Mouse (Mus musculus) cerebellum, adult 2 months (tissue): ENCODE measurements around the gene Skor1. TPM values are rescaled to one million over a fixed set of nuclear protein-coding genes. Genes with fewer than 3 reads are reported as not detected.

Experiments
- DNase-seq, 2 experiments: peaks; one replicate each; pipeline ENCODE4 v3.0.0; 2021
- H3K27ac ChIP-seq: fragments of 200-500 bp; 2 replicates; pipeline ENCODE4 v1.5.1; 2012; ENCODE audit warnings: low read length, control low read depth, inconsistent platforms; ENCODE audit not compliant: insufficient read depth
- H3K27me3 ChIP-seq: fragments of 200-500 bp; 2 replicates; pipeline ENCODE4 v1.6.1; 2012; ENCODE audit warnings: inconsistent platforms, mild to moderate bottlenecking, low read length, moderate library complexity; ENCODE audit not compliant: control insufficient read depth, insufficient read depth
- H3K4me1 ChIP-seq: fragments of 200-500 bp; 2 replicates; pipeline ENCODE4 v1.6.1; 2011; ENCODE audit warnings: low read length; ENCODE audit not compliant: control insufficient read depth, insufficient read depth
- H3K4me3 ChIP-seq: fragments of 200-500 bp; replicated peaks from 2 replicates; pipeline ENCODE3; 2011; ENCODE audit warnings: mild to moderate bottlenecking, low read depth, low read length, control low read depth; ENCODE audit not compliant: insufficient read depth
- CTCF ChIP-seq: fragments of 200-500 bp; IDR thresholded peaks from 2 replicates; pipeline ENCODE4 v1.5.1; 2011; ENCODE audit warnings: low read depth, mild to moderate bottlenecking, control low read depth, low read length, moderate library complexity, borderline replicate concordance; ENCODE audit not compliant: insufficient read depth
- POLR2A ChIP-seq: fragments of 200-500 bp; IDR thresholded peaks from 2 replicates; pipeline ENCODE4 v1.6.1; 2011; ENCODE audit warnings: low read length, control low read depth, borderline replicate concordance; ENCODE audit not compliant: insufficient read depth
- WGBS: fragments of 180-500 bp; shearing (Covaris S2); methylation state at CpG from one replicate; pipeline ENCODE4 v1.1.7; 2018; 5-methylcytosine and 5-hydroxymethylcytosine counted together
- polyA plus RNA-seq: library from polyadenylated mRNA; depleted of rRNA; stranded (reverse); fragments of >200 nt; gene quantifications from 2 replicates; pipeline ENCODE4 v1.2.3, GENCODE M21; 2012

The Skor1 gene
- polyA plus RNA-seq, 1 experiment = 7.1 TPM

- peak; percentile 23 to 33 for DNase-seq
- Histone ChIP-seq H3K27ac (no peak overlapping the region), H3K4me3 (peak overlapping the region; percentile 61), H3K27me3 (peaks cover 26% of the 10 kb centered on the region; the same call in 1 of the 2 replicates), H3K4me1 (peaks cover 6% of the 10 kb centered on the region)
- TF ChIP-seq POLR2A = no peak
- TF ChIP-seq CTCF = no peak
- 3% methylated on average over 11 of the region's 11 CpGs for WGBS
Observed at GRCm38 (mm10) chr9:63135356-63135755, 13.4 kb downstream of the Skor1 start.

GRCm38 (mm10) chr9:63133659-63134058, 15.1 kb downstream of the Skor1 start:
- no peak overlapping the region for H3K27ac ChIP-seq
- WGBS = 6% methylated on average over 6 of the region's 6 CpGs
- H3K4me1 ChIP-seq = peaks cover 4% of the 10 kb centered on the region
- DNase-seq = no peak
- no peak for TF ChIP-seq CTCF
- TF ChIP-seq POLR2A = no peak
- H3K4me3 ChIP-seq = peak overlapping the region; percentile 85
- H3K27me3 ChIP-seq = peaks cover 13% of the 10 kb centered on the region; the same call in 1 of the 2 replicates

- DNase-seq = peak; percentile 96 to 97
- peaks cover 3% of the 10 kb centered on the region; the same call in 1 of the 2 replicates for H3K4me1 ChIP-seq
- H3K4me3 ChIP-seq = peak overlapping the region; percentile 85
- H3K27ac ChIP-seq = peak overlapping the region; percentile 82
- peak; percentile 96 for TF ChIP-seq POLR2A
- no peak for TF ChIP-seq CTCF
- WGBS = under 1% methylated on average over 48 of the region's 48 CpGs
- peaks cover 8% of the 10 kb centered on the region; the same call in 1 of the 2 replicates for H3K27me3 ChIP-seq
Observed at GRCm38 (mm10) chr9:63132673-63133601, 15.8 kb downstream of the Skor1 start.

GRCm38 (mm10) chr9:63131957-63132602, 16.7 kb downstream of the Skor1 start:
- TF ChIP-seq CTCF (no peak), POLR2A (peak; percentile 30; the same call in 1 of the 2 replicates)
- DNase-seq = peak; percentile 66 to 79
- Histone ChIP-seq H3K27ac (peak overlapping the region; percentile 82), H3K4me1 (peaks cover 3% of the 10 kb centered on the region; the same call in 1 of the 2 replicates), H3K27me3 (peaks cover 4% of the 10 kb centered on the region; the same call in 1 of the 2 replicates), H3K4me3 (peak overlapping the region; percentile 70)
- WGBS = 2% methylated on average over 28 of the region's 28 CpGs

GRCm38 (mm10) chr9:63129641-63130041, 19.1 kb downstream of the Skor1 start:
- WGBS = 59% methylated on average over 8 of the region's 8 CpGs

GRCm38 (mm10) chr9:63124512-63124911, 24.2 kb downstream of the Skor1 start:
- Histone ChIP-seq H3K27me3 (no peaks in the 10 kb centered on the region), H3K27ac (no peak overlapping the region), H3K4me1 (no peaks in the 10 kb centered on the region), H3K4me3 (no peak overlapping the region)
- DNase-seq = no peak
- no peak for TF ChIP-seq POLR2A
- TF ChIP-seq CTCF = no peak
- 59% methylated on average over 9 of the region's 9 CpGs for WGBS

More at GRCm38 (mm10) chr9:63129641-63130041, 19.1 kb downstream of the Skor1 start:
- peak in 1 of 2 experiments; percentile 6 for DNase-seq
- Histone ChIP-seq H3K4me1 (no peaks in the 10 kb centered on the region; the same call in 1 of the 2 replicates), H3K27me3 (no peaks in the 10 kb centered on the region), H3K4me3 (no peak overlapping the region), H3K27ac (no peak overlapping the region)
- TF ChIP-seq POLR2A (no peak), CTCF (no peak)
